Mouse (Mus musculus): ENCODE measurements at regions not wholly inside any gene's neighbourhood (a gene's known extent, or its start where the extent isn't known, plus 50 kb on each side); places are given as distances from the start of the nearest gene placed in this dataset.
A peak's percentile ranks its signal among the peaks of the same experiment; 100 is the strongest.

GRCm38 (mm10) chr7:115192482-115192881 lies 449.0 kb downstream of the Insc start:
- DNase-seq (ENCODE audit: low spot score), result no peak

GRCm38 (mm10) chr7:115192992-115193761 lies 449.7 kb downstream of the Insc start:
- peak; percentile 11 for DNase-seq (ENCODE audit: low spot score)

GRCm38 (mm10) chr7:115204916-115205315 lies 461.4 kb downstream of the Insc start:
- peak; percentile 44 for DNase-seq (ENCODE audit: low spot score)

GRCm38 (mm10) chr7:115206479-115207134 lies 463.1 kb downstream of the Insc start:
- no peak for DNase-seq (ENCODE audit: low spot score)

DNA sequence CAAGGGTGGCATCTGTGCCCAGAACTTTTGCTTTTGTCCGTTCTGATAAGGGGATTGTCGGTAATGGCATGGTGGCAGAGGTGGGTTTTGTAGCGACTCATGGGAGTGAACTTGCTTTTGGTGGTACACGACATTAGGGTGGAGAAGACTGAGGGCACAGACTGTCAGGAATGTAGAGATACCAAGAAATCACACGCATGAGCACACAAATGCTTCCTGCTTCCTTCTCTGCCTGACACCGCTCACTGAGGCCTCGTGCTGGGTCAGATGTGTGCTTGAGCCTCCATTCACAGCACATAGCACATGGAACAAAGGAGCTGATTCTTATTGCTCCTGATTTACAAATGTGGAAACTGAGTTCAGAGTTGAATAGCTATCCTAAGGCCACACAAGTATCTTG lies 465.3 kb downstream of the Insc start:
- DNase-seq (ENCODE audit: low spot score), result no peak

DNA sequence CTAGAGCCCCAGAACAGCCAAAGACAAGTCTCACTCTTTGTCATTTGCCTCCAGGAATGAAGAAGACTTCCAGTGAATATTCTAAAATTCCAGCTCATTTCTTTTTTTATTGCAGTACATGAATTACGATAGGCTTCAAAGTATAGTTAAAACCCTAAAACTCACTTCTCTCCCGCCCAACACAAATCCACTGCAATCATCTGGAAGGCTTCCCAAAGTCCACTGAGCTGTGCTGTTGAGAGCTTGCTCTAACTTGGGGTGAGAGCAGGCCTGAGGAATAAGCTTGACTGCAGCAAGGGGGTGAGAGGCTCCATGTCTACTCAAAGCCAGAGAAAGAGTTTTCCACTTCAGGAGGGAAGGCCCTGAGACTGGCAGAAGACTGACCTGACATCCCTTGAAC lies 466.5 kb downstream of the Insc start:
- DNase-seq (ENCODE audit: low spot score), result no peak

DNA sequence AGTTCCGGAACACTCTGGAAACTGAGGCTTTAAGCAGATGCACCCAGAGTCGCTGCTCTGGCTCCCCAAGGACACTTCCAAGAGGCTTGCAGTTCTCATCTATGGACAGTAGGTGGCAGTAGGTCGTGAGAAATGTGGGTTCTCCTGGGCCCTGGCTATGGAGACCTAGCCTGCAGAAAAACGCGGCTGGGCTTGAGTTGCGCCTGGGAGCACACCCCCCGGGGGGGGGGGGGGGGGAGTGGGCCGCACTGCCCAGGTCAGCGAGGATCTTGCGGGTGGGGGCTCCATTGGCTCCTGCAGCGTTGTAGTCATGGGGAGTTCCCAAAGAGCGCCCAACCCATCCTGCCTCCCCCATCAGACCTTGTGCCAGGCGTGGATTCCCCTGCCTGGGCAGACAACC lies 473.3 kb downstream of the Insc start:
- peak; percentile 96 for DNase-seq (ENCODE audit: low spot score)

GRCm38 (mm10) chr7:115217255-115217654 lies 473.8 kb downstream of the Insc start:
- DNase-seq (ENCODE audit: low spot score), result peak; percentile 64

GRCm38 (mm10) chr7:115217712-115218111 lies 474.2 kb downstream of the Insc start:
- no peak for DNase-seq (ENCODE audit: low spot score)

GRCm38 (mm10) chr7:115218596-115219180 lies 475.2 kb downstream of the Insc start:
- peak; percentile 49 for DNase-seq (ENCODE audit: low spot score)

- DNase-seq (ENCODE audit: low spot score), result peak; percentile 37
Observed at GRCm38 (mm10) chr7:115222642-115223041, 479.1 kb downstream of the Insc start.

DNA sequence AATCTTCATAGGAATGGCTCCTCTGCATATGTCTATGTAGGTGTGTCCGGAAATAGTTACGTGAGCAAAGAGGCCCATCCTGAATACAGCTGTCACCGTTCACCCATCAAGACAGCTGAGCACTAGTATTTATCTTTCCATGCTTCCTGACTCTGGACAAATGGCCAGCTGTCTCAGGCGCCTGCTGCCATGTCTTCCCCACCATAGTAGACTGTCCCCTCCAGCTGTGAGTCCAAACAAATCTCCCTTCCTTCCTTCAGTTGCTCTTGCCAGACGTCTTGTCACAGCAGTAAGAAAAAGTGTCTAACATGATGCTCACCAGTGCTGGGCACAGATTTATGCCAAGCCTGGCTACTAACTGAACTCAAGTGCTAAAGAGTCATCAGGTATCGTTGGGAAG lies 487.0 kb downstream of the Insc start:
- no peak for DNase-seq (ENCODE audit: low spot score)

GRCm38 (mm10) chr7:115233850-115234436 lies 490.4 kb downstream of the Insc start:
- peak; percentile 34 for DNase-seq (ENCODE audit: low spot score)

- no peak for DNase-seq (ENCODE audit: low spot score)
Observed at GRCm38 (mm10) chr7:115237131-115237530, 493.6 kb downstream of the Insc start.

DNA sequence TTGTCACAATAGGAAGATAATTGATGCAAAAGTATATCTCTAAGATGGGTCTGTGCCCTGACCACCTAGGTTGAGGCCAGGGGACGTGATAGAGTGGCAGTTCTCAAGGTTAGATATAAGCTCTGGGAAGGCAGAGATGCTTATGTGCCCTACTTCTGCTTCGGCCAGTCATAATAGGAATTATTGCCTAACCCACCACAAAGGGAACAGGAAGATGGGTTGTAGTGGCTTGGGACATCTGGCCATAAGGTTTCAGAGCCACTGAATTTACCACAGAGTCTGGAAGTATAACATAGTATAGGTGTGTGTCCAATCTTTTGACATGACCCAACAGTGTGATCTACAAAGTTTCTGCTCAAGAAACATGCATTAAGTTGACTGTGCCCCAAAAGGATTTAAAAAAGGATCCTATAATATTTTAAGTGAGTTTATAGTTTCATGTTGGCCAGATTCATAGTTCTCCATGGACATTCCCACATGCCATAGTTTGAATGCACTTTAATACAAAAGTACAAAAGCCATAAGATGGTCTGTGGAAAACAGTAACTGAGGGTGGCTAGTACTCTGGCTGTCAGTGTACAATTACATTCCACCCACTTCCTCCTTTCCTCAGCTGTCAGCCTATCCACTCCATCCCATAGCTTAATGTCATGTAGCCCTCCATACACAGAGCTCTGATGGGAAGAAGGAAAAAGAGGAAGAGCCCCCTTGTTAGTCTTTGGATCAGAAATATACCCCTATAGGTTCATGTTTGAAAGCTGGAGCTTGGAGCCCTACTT lies 508.3 kb downstream of the Insc start:
- DNase-seq (ENCODE audit: low spot score), result no peak

DNA sequence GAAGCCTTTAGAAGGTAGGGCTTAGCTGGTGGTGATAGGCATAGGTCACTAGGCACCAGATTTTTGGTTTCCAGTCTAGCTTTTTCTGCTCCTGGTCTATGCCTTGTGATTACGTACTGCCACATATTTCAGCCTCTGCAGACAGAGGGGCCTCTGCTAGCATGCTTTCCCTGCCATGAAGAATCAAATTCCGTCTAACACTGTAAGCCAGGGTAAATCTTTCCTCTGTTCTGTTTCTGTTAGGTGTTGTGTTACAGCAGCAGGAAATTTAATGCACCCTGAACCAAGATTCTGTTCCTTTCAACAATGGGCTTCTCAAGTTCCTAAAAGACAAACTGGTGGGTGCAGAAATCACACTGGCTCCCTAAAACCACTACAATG lies 508.9 kb downstream of the Insc start:
- no peak for DNase-seq (ENCODE audit: low spot score)

DNA sequence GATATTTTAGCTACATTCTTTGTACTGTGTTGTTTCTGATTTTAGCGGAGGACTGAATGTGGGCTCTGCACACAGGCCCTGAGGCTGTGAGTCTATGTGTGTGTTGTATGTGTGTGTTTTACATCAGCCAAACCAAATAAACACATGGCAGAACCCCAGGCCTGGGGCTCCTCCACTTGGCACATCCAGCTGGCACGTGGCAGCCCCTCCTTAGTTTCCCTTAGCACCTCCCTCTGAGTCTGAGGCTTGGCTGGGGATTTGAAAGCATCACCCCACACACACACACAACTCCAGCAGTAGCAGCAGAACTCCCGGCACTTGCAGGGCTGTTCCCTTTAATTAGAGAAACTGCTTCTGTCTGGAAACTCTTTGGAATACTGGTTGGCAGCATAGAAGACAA lies 515.1 kb downstream of the Insc start:
- no peak for DNase-seq (ENCODE audit: low spot score)

- DNase-seq (ENCODE audit: low spot score), result no peak
Observed at GRCm38 (mm10) chr7:115263082-115263481, 519.6 kb downstream of the Insc start.

- no peak for DNase-seq (ENCODE audit: low spot score)
Observed at GRCm38 (mm10) chr7:115266141-115266540, 522.6 kb downstream of the Insc start.

DNA sequence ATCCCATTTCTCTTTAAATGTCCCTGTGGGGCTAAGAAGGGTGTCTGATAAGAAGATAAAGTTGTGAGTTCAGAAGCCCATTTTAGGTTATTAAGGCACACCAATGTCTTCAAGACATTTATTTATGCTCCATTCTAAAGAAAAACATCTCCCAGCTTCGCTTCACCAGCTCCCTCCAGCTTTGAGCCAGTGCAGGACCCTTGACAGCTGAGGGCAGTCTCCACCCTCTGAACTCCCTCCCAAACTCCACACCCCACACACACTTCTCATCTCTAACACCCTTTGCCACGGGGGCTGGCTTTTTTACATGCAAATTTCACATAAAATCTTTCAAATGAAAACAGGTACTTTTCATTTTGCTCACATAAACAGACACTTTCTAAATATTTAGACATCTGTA lies 527.3 kb downstream of the Insc start:
- no peak for DNase-seq (ENCODE audit: low spot score)

DNA sequence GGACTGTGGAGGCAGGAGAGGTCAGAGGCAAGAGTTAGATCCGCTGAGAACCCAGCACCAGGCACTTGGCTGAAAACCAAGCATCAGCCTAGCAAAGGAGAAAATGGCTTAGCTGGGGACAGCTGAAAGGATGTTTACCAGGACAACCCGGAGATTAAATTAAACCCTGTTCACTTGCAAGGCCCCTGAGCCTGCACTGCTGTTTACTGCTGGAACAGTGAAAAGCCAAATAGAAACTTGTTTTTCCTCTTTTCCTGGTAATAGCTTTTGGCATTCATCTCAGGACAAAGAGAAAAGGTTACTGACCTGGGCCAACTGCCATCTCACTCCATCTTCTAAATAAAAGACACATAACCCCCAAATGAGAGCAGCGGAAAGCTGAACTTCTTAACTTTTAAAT lies 531.3 kb downstream of the Insc start:
- DNase-seq (ENCODE audit: low spot score), result no peak

GRCm38 (mm10) chr7:115290801-115291417 lies 547.4 kb downstream of the Insc start:
- peak; percentile 46 for DNase-seq (ENCODE audit: low spot score)

Data from embryo, embryonic 10 days (tissue).